Mouse (Mus musculus) embryonic facial prominence, embryonic 13.5 days (tissue): ENCODE results near the gene Ccdc194. TPM values are rescaled to one million over a fixed set of nuclear protein-coding genes. Genes with fewer than 3 reads are reported as not detected.
"Not testable (repeated sequence)": the region's sequence is repeated elsewhere in the genome, so short reads cannot be mapped to it uniquely, and the experiment has no call there.

ENCODE experiments used
- ATAC-seq: fragments of 200-750 bp; cut with Nextera tagmentation; 2 replicates; pipeline ENCODE4 v1.8.0; 2017; ENCODE audit warnings: low read depth; ENCODE audit not compliant: insufficient number of reproducible peaks, insufficient read depth, low FRiP score, low TSS enrichment
- H3K27ac ChIP-seq: fragments of 300-500 bp; sonication (generic); 2 replicates; pipeline ENCODE4 v1.5.1; 2015; ENCODE audit warnings: moderate library complexity, mild to moderate bottlenecking, inconsistent platforms
- H3K27me3 ChIP-seq: fragments of 300-500 bp; sonication (generic); 2 replicates; pipeline ENCODE4 v1.6.1; 2015; ENCODE audit warnings: mild to moderate bottlenecking, inconsistent platforms
- H3K36me3 ChIP-seq: fragments of 300-500 bp; sonication (generic); 2 replicates; pipeline ENCODE4 v1.6.1; 2015; ENCODE audit warnings: mild to moderate bottlenecking, inconsistent platforms
- H3K4me1 ChIP-seq: fragments of 300-500 bp; sonication (generic); 2 replicates; pipeline ENCODE4 v1.6.1; 2015; ENCODE audit warnings: inconsistent platforms
- H3K4me2 ChIP-seq: fragments of 300-500 bp; sonication (generic); 2 replicates; pipeline ENCODE4 v1.6.1; 2015; ENCODE audit warnings: moderate library complexity, mild to moderate bottlenecking, inconsistent platforms
- H3K4me3 ChIP-seq: fragments of 300-500 bp; sonication (generic); 2 replicates; pipeline ENCODE4 v1.5.1; 2015; ENCODE audit warnings: mild to moderate bottlenecking, inconsistent platforms
- H3K9ac ChIP-seq: fragments of 300-500 bp; sonication (generic); 2 replicates; pipeline ENCODE4 v1.6.1; 2015; ENCODE audit warnings: mild to moderate bottlenecking, inconsistent platforms
- H3K9me3 ChIP-seq: fragments of 300-500 bp; sonication (generic); 2 replicates; pipeline ENCODE4 v1.6.1; 2016; ENCODE audit warnings: inconsistent platforms
- WGBS: fragments of 180-500 bp; shearing (Covaris S2); methylation state at CpG from one replicate; pipeline ENCODE4 v1.1.7; 2015; ENCODE audit warnings: mixed read lengths; 5-methylcytosine and 5-hydroxymethylcytosine counted together
- polyA plus RNA-seq: library from polyadenylated mRNA; unstranded; fragments of >200 nt; fragmentation: Nextera tagmentation; extraction: Ambion mirVana; gene quantifications from 2 replicates; pipeline ENCODE4 v1.2.1, GENCODE M21; 2015

The Ccdc194 gene
- polyA plus RNA-seq, 1 experiment from 2014 or later: 0.77 TPM

DNA sequence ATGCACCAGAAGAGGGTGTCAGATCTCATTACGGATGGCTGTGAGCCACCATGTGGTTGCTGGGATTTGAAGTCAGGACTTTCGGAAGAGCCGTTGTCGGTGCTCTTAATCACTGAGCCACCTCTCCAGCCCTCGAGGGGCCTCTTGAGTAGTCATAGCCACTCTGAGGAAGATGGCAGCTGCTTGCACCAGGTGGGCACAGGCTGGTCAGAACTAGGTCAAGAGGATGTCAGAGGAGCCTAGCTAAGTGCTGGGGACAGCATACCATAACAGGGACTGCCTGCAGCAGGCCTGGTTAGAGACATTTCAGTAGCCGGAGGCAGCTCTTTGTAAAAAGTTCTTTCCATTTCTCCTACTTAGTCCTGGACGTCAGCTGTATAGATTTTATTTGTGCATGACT lies 25.2 kb upstream of the Ccdc194 start:
- peaks cover 5% of the 10 kb centered on the region for H3K27me3 ChIP-seq
- peaks cover 31% of the 10 kb centered on the region for H3K36me3 ChIP-seq
- no peaks in the 10 kb centered on the region for H3K9me3 ChIP-seq
- 61% methylated on average over 7 of the region's 7 CpGs for WGBS
- no peak overlapping the region for H3K4me3 ChIP-seq
- no peak for ATAC-seq
- no peak overlapping the region for H3K9ac ChIP-seq
- no peak overlapping the region for H3K4me2 ChIP-seq
- no peaks in the 10 kb centered on the region; the same call in 1 of the 2 replicates for H3K4me1 ChIP-seq
- no peak overlapping the region for H3K27ac ChIP-seq

DNA sequence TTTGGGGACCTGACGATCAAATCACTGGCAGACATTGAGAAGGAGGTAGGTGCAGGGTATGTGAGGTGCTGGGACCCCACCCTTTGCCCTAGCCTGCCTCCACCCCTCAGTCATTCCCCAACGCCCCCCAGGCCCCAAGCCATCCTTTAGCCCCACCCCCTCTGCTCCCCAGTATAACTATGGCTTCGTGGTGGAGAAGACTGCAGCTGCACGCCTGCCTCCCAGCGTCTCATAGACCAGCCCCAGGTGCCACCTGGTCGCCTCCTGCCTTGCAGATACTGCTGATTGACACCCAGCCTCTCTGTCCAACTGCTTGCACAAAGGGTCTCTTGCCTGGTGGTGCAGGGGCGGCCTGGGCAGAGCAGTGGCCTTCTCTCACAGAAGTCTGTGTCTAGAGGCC lies 22.1 kb upstream of the Ccdc194 start:
- Histone ChIP-seq H3K36me3 (peaks cover 41% of the 10 kb centered on the region), H3K9ac (no peak overlapping the region), H3K4me1 (peaks cover 11% of the 10 kb centered on the region), H3K9me3 (no peaks in the 10 kb centered on the region), H3K4me2 (no peak overlapping the region), H3K27me3 (no peaks in the 10 kb centered on the region), H3K27ac (no peak overlapping the region), H3K4me3 (no peak overlapping the region)
- 85% methylated on average over 7 of the region's 7 CpGs for WGBS
- ATAC-seq: no peak

- ATAC-seq: no peak
- H3K9me3 ChIP-seq: no peaks in the 10 kb centered on the region
- H3K4me2 ChIP-seq: no peak overlapping the region
- no peak overlapping the region for H3K9ac ChIP-seq
- H3K36me3 ChIP-seq: peaks cover 41% of the 10 kb centered on the region
- no peaks in the 10 kb centered on the region for H3K27me3 ChIP-seq
- no peak overlapping the region for H3K27ac ChIP-seq
- 88% methylated on average over 11 of the region's 11 CpGs for WGBS
- H3K4me1 ChIP-seq: peaks cover 11% of the 10 kb centered on the region
- H3K4me3 ChIP-seq: no peak overlapping the region
Observed at GRCm38 (mm10) chr8:71545053-71545452, 19.5 kb upstream of the Ccdc194 start.

DNA sequence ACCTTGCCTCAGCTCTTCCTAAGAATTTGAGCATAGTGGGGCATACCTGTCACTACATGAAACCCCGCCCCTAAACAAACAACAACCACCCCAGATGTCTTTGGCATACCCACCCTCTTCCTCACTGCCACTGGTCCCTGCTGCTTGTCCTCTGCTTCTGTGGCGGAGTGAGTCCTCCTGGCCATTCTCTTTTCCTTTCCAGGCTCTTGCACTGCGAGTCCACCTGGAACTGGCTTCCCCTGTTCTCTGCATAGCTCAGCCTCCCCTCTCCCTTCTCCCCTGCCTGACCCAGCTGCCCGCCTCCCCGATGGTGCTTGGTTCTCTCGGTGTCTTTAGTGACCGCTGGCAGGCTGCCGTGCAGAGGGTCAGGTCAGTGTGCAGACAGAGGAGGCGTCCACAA lies 18.2 kb upstream of the Ccdc194 start:
- H3K4me3 ChIP-seq: peak overlapping the region; percentile 93
- 85% methylated on average over 9 of the region's 9 CpGs for WGBS
- peak overlapping the region; percentile 87; the same call in 1 of the 2 replicates for H3K9ac ChIP-seq

GRCm38 (mm10) chr8:71542632-71543343 lies 17.3 kb upstream of the Ccdc194 start, which contains the start of gene Mvb12a:
Mvb12a (plus strand) TSS chr8:71542922.
- Histone ChIP-seq H3K9ac (peak within 1 kb of the TSS; percentile 87), H3K4me3 (peak within 1 kb of the TSS; percentile 93), H3K4me1 (peaks cover 14% of the 10 kb centered on the region), H3K4me2 (peak within 1 kb of the TSS; percentile 89), H3K9me3 (no peaks in the 10 kb centered on the region), H3K36me3 (peaks cover 27% of the 10 kb centered on the region), H3K27ac (no peak within 1 kb of the TSS), H3K27me3 (no peaks in the 10 kb centered on the region)
- under 1% methylated on average over 55 of the region's 55 CpGs for WGBS
- ATAC-seq: peak; percentile 88

More for the DNA sequence above, 18.2 kb upstream of the Ccdc194 start:
- no peak overlapping the region for H3K27ac ChIP-seq
- no peak for ATAC-seq
- H3K36me3 ChIP-seq: peaks cover 35% of the 10 kb centered on the region
- H3K4me2 ChIP-seq: peak overlapping the region; percentile 89
- H3K4me1 ChIP-seq: peaks cover 11% of the 10 kb centered on the region
- no peaks in the 10 kb centered on the region for H3K9me3 ChIP-seq
- H3K27me3 ChIP-seq: no peaks in the 10 kb centered on the region

- H3K9ac ChIP-seq: peak within 1 kb of the TSS; percentile 69
Observed at GRCm38 (mm10) chr8:71537028-71537867, 11.7 kb upstream of the Ccdc194 start, which contains the start of gene Bst2. Bst2 (minus strand) TSS chr8:71537456.

GRCm38 (mm10) chr8:71535663-71536062 lies 10.2 kb upstream of the Ccdc194 start:
- Histone ChIP-seq H3K9ac (no peak overlapping the region), H3K9me3 (no peaks in the 10 kb centered on the region), H3K27me3 (0 out of 2 replicates have a peak, but pooled peaks cover 9% of the 10 kb centered on the region), H3K27ac (no peak overlapping the region), H3K36me3 (no peaks in the 10 kb centered on the region), H3K4me1 (peaks cover 14% of the 10 kb centered on the region), H3K4me2 (no peak overlapping the region), H3K4me3 (no peak overlapping the region)
- 56% methylated on average over 5 of the region's 5 CpGs for WGBS
- ATAC-seq: no peak

More at GRCm38 (mm10) chr8:71537028-71537867, 11.7 kb upstream of the Ccdc194 start, which contains the start of gene Bst2:
- Histone ChIP-seq H3K4me2 (peak within 1 kb of the TSS; percentile 66), H3K4me3 (peak within 1 kb of the TSS; percentile 46), H3K27ac (peak within 1 kb of the TSS; percentile 63; the same call in 1 of the 2 replicates), H3K4me1 (peaks cover 14% of the 10 kb centered on the region), H3K36me3 (no peaks in the 10 kb centered on the region), H3K9me3 (no peaks in the 10 kb centered on the region), H3K27me3 (0 out of 2 replicates have a peak, but pooled peaks cover 9% of the 10 kb centered on the region)
- WGBS: 3% methylated on average over 37 of the region's 37 CpGs
- ATAC-seq: no peak

- H3K9me3 ChIP-seq: no peaks in the 10 kb centered on the region
- 41% methylated on average over 3 of the region's 3 CpGs for WGBS
- no peaks in the 10 kb centered on the region for H3K36me3 ChIP-seq
- peaks cover 14% of the 10 kb centered on the region for H3K4me1 ChIP-seq
- H3K27ac ChIP-seq: no peak overlapping the region
- no peak for ATAC-seq
- H3K4me3 ChIP-seq: no peak overlapping the region
- H3K4me2 ChIP-seq: no peak overlapping the region
- H3K27me3 ChIP-seq: 0 out of 2 replicates have a peak, but pooled peaks cover 9% of the 10 kb centered on the region
- no peak overlapping the region for H3K9ac ChIP-seq
Observed at GRCm38 (mm10) chr8:71534263-71534810, 8.8 kb upstream of the Ccdc194 start.

DNA sequence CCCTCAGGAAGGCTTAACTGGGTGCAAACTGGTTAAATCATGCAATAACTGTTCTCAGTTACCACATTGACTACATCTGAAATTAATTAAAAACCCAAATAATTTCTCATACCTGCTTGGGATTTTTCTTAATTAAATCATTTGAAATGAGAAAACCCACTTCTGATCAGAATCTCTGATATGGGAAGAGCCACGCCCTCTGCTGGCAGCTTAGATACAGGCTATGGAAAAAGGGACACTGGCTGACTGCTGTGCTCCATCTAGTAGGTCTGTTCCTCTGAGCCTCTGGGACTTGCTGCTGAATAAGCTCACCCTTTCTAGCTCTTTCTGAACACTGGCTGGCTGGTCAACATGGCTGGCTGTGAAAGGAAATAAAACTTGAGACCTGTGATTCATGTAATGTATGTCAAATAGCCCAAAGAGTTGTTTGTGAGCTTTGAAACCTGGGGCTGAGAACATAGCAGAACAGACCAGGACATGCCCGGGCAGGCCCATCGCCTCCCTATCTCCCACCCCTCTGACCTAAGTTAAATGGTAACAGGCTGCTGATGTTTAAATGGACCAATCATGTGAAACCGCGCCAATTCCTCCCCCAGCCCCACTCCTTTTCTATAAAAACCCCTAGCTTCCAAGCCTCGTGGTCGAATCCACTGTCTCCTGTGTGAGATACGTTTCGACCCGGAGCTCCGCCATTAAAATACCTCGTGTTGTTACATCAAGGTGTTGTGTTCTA lies 5.4 kb upstream of the Ccdc194 start:
- not testable (repeated sequence) for H3K4me1 ChIP-seq, H3K9ac ChIP-seq, H3K9me3 ChIP-seq, ATAC-seq, H3K27ac ChIP-seq, H3K4me2 ChIP-seq, H3K4me3 ChIP-seq, H3K36me3 ChIP-seq
- 62% methylated on average over 6 of the region's 12 CpGs for WGBS
- H3K27me3 ChIP-seq: peaks cover 28% of the 10 kb centered on the region

GRCm38 (mm10) chr8:71528362-71529073 lies 3.0 kb upstream of the Ccdc194 start:
- peaks cover 7% of the 10 kb centered on the region; the same call in 1 of the 2 replicates for H3K4me1 ChIP-seq
- peaks cover 52% of the 10 kb centered on the region for H3K27me3 ChIP-seq
- no peaks in the 10 kb centered on the region for H3K36me3 ChIP-seq
- no peak overlapping the region for H3K4me2 ChIP-seq
- H3K9me3 ChIP-seq: no peaks in the 10 kb centered on the region
- peak overlapping the region; percentile 51; the same call in 1 of the 2 replicates for H3K27ac ChIP-seq
- 79% methylated on average over 11 of the region's 11 CpGs for WGBS
- no peak for ATAC-seq
- H3K9ac ChIP-seq: no peak overlapping the region
- no peak overlapping the region for H3K4me3 ChIP-seq
